Mouse (Mus musculus): ENCODE measurements around the gene Ly86. TPM values are rescaled to one million over a fixed set of nuclear protein-coding genes. Genes with fewer than 3 reads are reported as not detected.

The Ly86 gene
- polyA plus RNA-seq (2014; fragmentation: Nextera tagmentation; extraction: Ambion mirVana) = 2.4 and 3.1 TPM in 2 replicates

- Histone ChIP-seq H3K27me3 (ENCODE audit: control insufficient read depth, insufficient read depth, low read length) (no peaks in the 10 kb centered on the region), H3K9me3 (ENCODE audit: control insufficient read depth, low read length) (no peaks in the 10 kb centered on the region), H3K4me2 (ENCODE audit: low read depth, severe bottlenecking) (no peak within 1 kb of the TSS), H3K4me3 (ENCODE audit: low read depth, low read length) (no peak within 1 kb of the TSS), H3K9ac (ENCODE audit: low read length) (no peak within 1 kb of the TSS), H3K4me1 (ENCODE audit: control insufficient read depth, insufficient read depth, low read length) (peaks cover 3% of the 10 kb centered on the region; the same call in 1 of the 2 replicates), H3K36me3 (ENCODE audit: control insufficient read depth, insufficient read depth, low read length) (no peaks in the 10 kb centered on the region), H3K27ac (replicated peaks; ENCODE audit: low read depth, low read length) (no peak within 1 kb of the TSS)
- 79% methylated on average over 28 of the region's 28 CpGs for WGBS
- ATAC-seq (ENCODE audit: insufficient number of reproducible peaks, low FRiP score, low TSS enrichment, low read depth) (no peak), DNase-seq (ENCODE audit: low spot score) (peak; percentile 55)
Measured at GRCm38 (mm10) chr13:37344909-37345772, at the start of gene Ly86. TSS of gene Ly86 (plus strand) at chr13:37345208.

- no peaks in the 10 kb centered on the region for H3K27me3 ChIP-seq (ENCODE audit: control insufficient read depth, insufficient read depth, low read length)
- ATAC-seq (ENCODE audit: insufficient number of reproducible peaks, low FRiP score, low TSS enrichment, low read depth) (no peak), DNase-seq (ENCODE audit: low spot score) (no peak)
- no peak overlapping the region for H3K4me3 ChIP-seq (ENCODE audit: low read depth, low read length)
- H3K4me1 ChIP-seq (ENCODE audit: control insufficient read depth, insufficient read depth, low read length) = no peaks in the 10 kb centered on the region
- no peak overlapping the region for H3K27ac ChIP-seq (replicated peaks; ENCODE audit: low read depth, low read length)
- WGBS = 82% methylated on average over 5 of the region's 5 CpGs
- H3K9me3 ChIP-seq (ENCODE audit: control insufficient read depth, low read length) = no peaks in the 10 kb centered on the region
- no peak overlapping the region for H3K9ac ChIP-seq (ENCODE audit: low read length)
- no peak overlapping the region for H3K4me2 ChIP-seq (ENCODE audit: low read depth, severe bottlenecking)
- H3K36me3 ChIP-seq (ENCODE audit: control insufficient read depth, insufficient read depth, low read length) = no peaks in the 10 kb centered on the region
Measured at GRCm38 (mm10) chr13:37297886-37298285, 47.1 kb upstream of the Ly86 start.

- Histone ChIP-seq H3K27ac (replicated peaks; ENCODE audit: low read depth, low read length) (no peak overlapping the region), H3K4me3 (ENCODE audit: low read depth, low read length) (no peak overlapping the region), H3K36me3 (ENCODE audit: control insufficient read depth, insufficient read depth, low read length) (no peaks in the 10 kb centered on the region), H3K9me3 (ENCODE audit: control insufficient read depth, low read length) (no peaks in the 10 kb centered on the region), H3K27me3 (ENCODE audit: control insufficient read depth, insufficient read depth, low read length) (no peaks in the 10 kb centered on the region), H3K4me1 (ENCODE audit: control insufficient read depth, insufficient read depth, low read length) (no peaks in the 10 kb centered on the region), H3K4me2 (ENCODE audit: low read depth, severe bottlenecking) (no peak overlapping the region), H3K9ac (ENCODE audit: low read length) (no peak overlapping the region)
- 85% methylated on average over 1 of the region's 1 CpGs for WGBS
- no peak for ATAC-seq (ENCODE audit: insufficient number of reproducible peaks, low FRiP score, low TSS enrichment, low read depth)
- peak; percentile 7 for DNase-seq (ENCODE audit: low spot score)
Measured at GRCm38 (mm10) chr13:37298856-37299255, 46.2 kb upstream of the Ly86 start.

- DNase-seq (ENCODE audit: low spot score) = peak; percentile 18
- no peak for ATAC-seq (ENCODE audit: insufficient number of reproducible peaks, low FRiP score, low TSS enrichment, low read depth)
- WGBS = 37% methylated on average over 5 of the region's 5 CpGs
Measured at GRCm38 (mm10) chr13:37302877-37303276, 42.1 kb upstream of the Ly86 start.

GRCm38 (mm10) chr13:37308006-37308405 is 37.0 kb upstream of the Ly86 start:
- 82% methylated on average over 4 of the region's 4 CpGs for WGBS
- H3K4me1 ChIP-seq (ENCODE audit: control insufficient read depth, insufficient read depth, low read length) = peaks cover 3% of the 10 kb centered on the region
- H3K36me3 ChIP-seq (ENCODE audit: control insufficient read depth, insufficient read depth, low read length) = no peaks in the 10 kb centered on the region
- H3K4me2 ChIP-seq (ENCODE audit: low read depth, severe bottlenecking) = no peak overlapping the region
- H3K27ac ChIP-seq (replicated peaks; ENCODE audit: low read depth, low read length) = no peak overlapping the region
- no peak overlapping the region for H3K9ac ChIP-seq (ENCODE audit: low read length)
- H3K4me3 ChIP-seq (ENCODE audit: low read depth, low read length) = no peak overlapping the region
- H3K27me3 ChIP-seq (ENCODE audit: control insufficient read depth, insufficient read depth, low read length) = no peaks in the 10 kb centered on the region
- DNase-seq (ENCODE audit: low spot score) (no peak), ATAC-seq (ENCODE audit: insufficient number of reproducible peaks, low FRiP score, low TSS enrichment, low read depth) (no peak)
- no peaks in the 10 kb centered on the region for H3K9me3 ChIP-seq (ENCODE audit: control insufficient read depth, low read length)

More at GRCm38 (mm10) chr13:37302877-37303276, 42.1 kb upstream of the Ly86 start:
- Histone ChIP-seq H3K9ac (ENCODE audit: low read length) (no peak overlapping the region), H3K9me3 (ENCODE audit: control insufficient read depth, low read length) (no peaks in the 10 kb centered on the region), H3K27me3 (ENCODE audit: control insufficient read depth, insufficient read depth, low read length) (no peaks in the 10 kb centered on the region), H3K4me2 (ENCODE audit: low read depth, severe bottlenecking) (no peak overlapping the region), H3K36me3 (ENCODE audit: control insufficient read depth, insufficient read depth, low read length) (no peaks in the 10 kb centered on the region), H3K4me3 (ENCODE audit: low read depth, low read length) (no peak overlapping the region), H3K4me1 (ENCODE audit: control insufficient read depth, insufficient read depth, low read length) (no peaks in the 10 kb centered on the region), H3K27ac (replicated peaks; ENCODE audit: low read depth, low read length) (no peak overlapping the region)

GRCm38 (mm10) chr13:37309296-37309695 is 35.7 kb upstream of the Ly86 start:
- no peak for DNase-seq (ENCODE audit: low spot score)
- no peak for ATAC-seq (ENCODE audit: insufficient number of reproducible peaks, low FRiP score, low TSS enrichment, low read depth)
- Histone ChIP-seq H3K27ac (replicated peaks; ENCODE audit: low read depth, low read length) (no peak overlapping the region), H3K4me1 (ENCODE audit: control insufficient read depth, insufficient read depth, low read length) (peaks cover 3% of the 10 kb centered on the region), H3K27me3 (ENCODE audit: control insufficient read depth, insufficient read depth, low read length) (no peaks in the 10 kb centered on the region), H3K9me3 (ENCODE audit: control insufficient read depth, low read length) (no peaks in the 10 kb centered on the region), H3K4me3 (ENCODE audit: low read depth, low read length) (no peak overlapping the region), H3K36me3 (ENCODE audit: control insufficient read depth, insufficient read depth, low read length) (no peaks in the 10 kb centered on the region), H3K9ac (ENCODE audit: low read length) (no peak overlapping the region), H3K4me2 (ENCODE audit: low read depth, severe bottlenecking) (no peak overlapping the region)
- 88% methylated on average over 5 of the region's 5 CpGs for WGBS

- Histone ChIP-seq H3K4me3 (ENCODE audit: low read depth, low read length) (no peak overlapping the region), H3K27me3 (ENCODE audit: control insufficient read depth, insufficient read depth, low read length) (no peaks in the 10 kb centered on the region), H3K4me1 (ENCODE audit: control insufficient read depth, insufficient read depth, low read length) (peaks cover 3% of the 10 kb centered on the region), H3K4me2 (ENCODE audit: low read depth, severe bottlenecking) (no peak overlapping the region), H3K36me3 (ENCODE audit: control insufficient read depth, insufficient read depth, low read length) (no peaks in the 10 kb centered on the region), H3K9me3 (ENCODE audit: control insufficient read depth, low read length) (no peaks in the 10 kb centered on the region), H3K9ac (ENCODE audit: low read length) (no peak overlapping the region), H3K27ac (replicated peaks; ENCODE audit: low read depth, low read length) (no peak overlapping the region)
- DNase-seq (ENCODE audit: low spot score) (peak; percentile 18), ATAC-seq (ENCODE audit: insufficient number of reproducible peaks, low FRiP score, low TSS enrichment, low read depth) (no peak)
- 45% methylated on average over 8 of the region's 8 CpGs for WGBS
Measured at GRCm38 (mm10) chr13:37310331-37310730, 34.7 kb upstream of the Ly86 start.

GRCm38 (mm10) chr13:37311555-37312221 is 33.3 kb upstream of the Ly86 start:
- peak; percentile 49; the same call in 1 of the 2 replicates for ATAC-seq (ENCODE audit: insufficient number of reproducible peaks, low FRiP score, low TSS enrichment, low read depth)
- WGBS = 10% methylated on average over 27 of the region's 27 CpGs
- H3K27ac ChIP-seq (replicated peaks; ENCODE audit: low read depth, low read length) = no peak overlapping the region

More at GRCm38 (mm10) chr13:37311555-37312221, 33.3 kb upstream of the Ly86 start:
- H3K9ac ChIP-seq (ENCODE audit: low read length) = peak overlapping the region; percentile 43
- H3K4me1 ChIP-seq (ENCODE audit: control insufficient read depth, insufficient read depth, low read length) = peaks cover 3% of the 10 kb centered on the region
- H3K4me3 ChIP-seq (ENCODE audit: low read depth, low read length) = no peak overlapping the region
- peak overlapping the region; percentile 67 for H3K4me2 ChIP-seq (ENCODE audit: low read depth, severe bottlenecking)
- peak; percentile 55 for DNase-seq (ENCODE audit: low spot score)
- H3K9me3 ChIP-seq (ENCODE audit: control insufficient read depth, low read length) = no peaks in the 10 kb centered on the region
- H3K36me3 ChIP-seq (ENCODE audit: control insufficient read depth, insufficient read depth, low read length) = no peaks in the 10 kb centered on the region
- no peaks in the 10 kb centered on the region for H3K27me3 ChIP-seq (ENCODE audit: control insufficient read depth, insufficient read depth, low read length)
